Mouse (Mus musculus) neutrophil, adult 65 days (primary cell): Measurements from ENCODE around the gene Reg3d. TPM values are rescaled to one million over a fixed set of nuclear protein-coding genes. Genes with fewer than 3 reads are reported as not detected.

Experiments
- total RNA-seq: library from RNA; stranded (reverse); gene quantifications from 2 replicates; pipeline ENCODE4 v1.2.4, GENCODE M21; 2023

Gene Reg3d
- not detected in 2 replicates for total RNA-seq

GRCm38 (mm10) chr6:78378765-78379164 is at the start of gene Reg3d:
TSS of gene Reg3d (minus strand) at chr6:78378865.

GRCm38 (mm10) chr6:78422411-78422810 is 43.7 kb upstream of the Reg3d start, which contains the start of gene Reg1:
TSS of gene Reg1 (plus strand) at chr6:78422711.

GRCm38 (mm10) chr6:78395323-78395722 is 16.7 kb upstream of the Reg3d start, which contains the start of gene Reg2:
TSS of gene Reg2 (plus strand) at chr6:78395623.

GRCm38 (mm10) chr6:78380409-78380808 is 1.7 kb upstream of the Reg3d start, which contains the start of gene Reg3a:
TSS of gene Reg3a (plus strand) at chr6:78380709.

GRCm38 (mm10) chr6:78370357-78370756 is 8.3 kb downstream of the Reg3d start, which contains the start of gene Reg3b:
TSS of gene Reg3b (plus strand) at chr6:78370657.

Other genes with a start within 250 kb of the Reg3d start
- not detected in 2 replicates for gene Reg3b, start 8.2 kb downstream of the Reg3d start, total RNA-seq
- gene Reg3a, start 1.8 kb upstream of the Reg3d start, total RNA-seq, result not detected in 2 replicates
- gene Reg2, start 16.8 kb upstream of the Reg3d start, total RNA-seq, result not detected in 2 replicates
- not detected in 2 replicates for gene Reg1, start 43.8 kb upstream of the Reg3d start, total RNA-seq
- not detected in 2 replicates for gene Reg3g, start 90.0 kb upstream of the Reg3d start, total RNA-seq